Mouse (Mus musculus): ENCODE measurements around the gene Scfd2.

The Scfd2 gene

DNA sequence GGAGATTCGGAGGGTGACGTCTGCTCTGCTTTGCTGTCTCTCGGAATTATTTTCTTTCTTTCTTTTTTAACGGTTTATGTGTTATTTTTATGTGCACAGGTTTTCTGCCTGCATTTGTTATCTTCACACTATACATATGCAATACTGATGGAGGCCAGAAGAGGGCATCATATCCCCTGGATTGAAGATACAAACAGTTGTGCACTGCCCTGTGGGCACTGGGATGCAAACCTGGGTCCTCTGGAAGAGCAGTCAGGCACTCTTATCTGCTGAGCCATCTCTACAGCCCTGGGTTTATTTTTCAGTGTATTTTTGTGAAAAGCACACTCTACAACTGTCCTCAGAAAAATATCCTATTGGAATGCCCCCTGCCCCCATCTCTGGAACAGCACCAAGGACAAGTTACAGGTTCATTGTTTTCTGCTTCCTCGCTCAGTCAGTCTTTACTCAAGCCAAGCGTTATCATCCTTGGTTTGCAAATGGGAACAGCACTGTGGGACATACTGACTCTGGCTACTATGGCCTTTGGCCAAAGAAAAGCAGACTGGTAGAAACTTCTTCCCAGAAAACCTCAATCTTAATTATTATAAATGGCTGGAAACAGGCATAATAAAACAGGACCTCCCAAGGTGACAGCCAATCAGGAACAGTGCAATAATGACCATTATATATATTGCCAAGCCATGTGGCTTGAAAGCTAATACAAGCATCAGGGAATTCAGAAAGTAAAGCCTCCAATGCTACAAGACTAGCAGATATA is 75.9 kb downstream of the Scfd2 start:
- DNase-seq (ENCODE audit: low spot score in 2 of 2) = no peak

DNA sequence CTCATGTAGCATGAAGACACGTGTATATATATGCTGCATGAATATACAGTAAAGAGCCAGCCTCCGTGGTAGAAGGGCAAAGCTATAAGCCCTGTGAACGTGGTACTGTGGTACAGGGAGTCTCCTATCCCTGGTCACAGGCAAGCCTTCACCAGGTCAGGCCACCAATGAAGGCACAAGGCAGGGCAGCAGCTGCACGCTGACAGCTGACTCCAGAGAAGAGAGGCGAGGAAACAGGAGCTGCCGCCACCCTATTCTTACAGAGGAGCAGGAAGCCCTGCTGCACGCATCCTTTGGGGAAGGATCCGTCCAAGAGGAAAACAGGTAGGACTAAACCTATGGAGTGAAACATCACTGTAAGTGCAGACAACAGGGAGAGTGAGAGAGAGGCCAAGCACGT is 76.5 kb downstream of the Scfd2 start:
- no peak for DNase-seq (ENCODE audit: low spot score in 2 of 2)

DNA sequence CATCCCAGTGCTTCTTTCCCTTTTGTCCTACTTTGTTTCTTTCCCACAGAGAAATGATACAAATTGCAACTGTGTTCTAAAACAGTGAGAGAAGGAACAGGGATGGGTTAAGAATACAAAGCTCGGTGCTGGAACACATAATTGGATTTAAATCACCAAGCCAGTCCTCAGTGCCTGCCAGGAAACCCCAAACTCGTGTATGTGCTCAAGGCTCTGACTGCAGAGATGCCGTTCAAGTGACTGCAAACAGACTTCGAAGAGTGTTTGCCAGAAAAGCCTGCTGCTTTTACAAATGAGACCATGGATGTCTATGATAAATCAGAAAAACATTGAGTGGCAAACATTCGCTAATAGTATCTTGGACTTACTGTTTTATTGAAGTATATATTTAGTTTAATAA is 80.6 kb downstream of the Scfd2 start:
- no peak for DNase-seq (ENCODE audit: low spot score in 2 of 2)

DNA sequence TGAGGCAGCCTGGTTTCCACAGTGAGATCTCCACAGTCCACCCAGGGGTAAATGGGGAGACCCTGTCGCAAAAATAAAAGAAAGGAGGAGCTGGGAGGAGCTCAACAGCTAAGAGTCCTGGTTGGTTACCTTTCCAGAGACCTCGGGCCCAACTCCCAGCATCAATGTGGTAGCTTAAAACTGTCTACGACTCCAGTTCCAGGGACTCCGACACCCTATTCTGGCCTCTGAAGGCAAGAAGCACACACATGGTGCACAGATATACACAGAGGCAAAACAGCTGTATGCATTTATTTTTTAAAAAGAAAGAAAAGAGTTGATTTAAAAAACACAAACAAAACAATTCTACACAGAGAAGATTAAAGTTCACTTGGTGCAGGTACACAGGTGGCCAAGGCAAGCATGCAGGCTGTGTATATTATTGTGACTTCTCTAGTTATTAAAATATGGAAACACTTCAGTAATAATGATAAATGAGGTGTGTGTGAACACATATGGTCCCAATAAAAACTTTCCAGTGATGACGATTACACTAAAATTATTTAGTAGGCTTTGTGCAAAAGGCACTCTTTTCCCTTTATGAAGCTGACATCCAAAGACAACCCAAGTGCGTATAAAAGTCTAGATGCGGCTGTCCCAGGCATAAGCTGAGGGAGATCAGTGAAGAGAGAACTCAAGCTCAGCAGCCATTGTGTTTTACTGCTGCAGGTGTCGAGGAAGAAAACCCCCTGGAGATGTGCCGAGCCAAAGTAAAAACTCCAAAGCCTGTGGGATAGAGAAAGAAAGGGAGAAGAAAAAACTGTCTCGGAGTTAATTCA is 83.8 kb downstream of the Scfd2 start:
- DNase-seq (ENCODE audit: low spot score in 2 of 2) = no peak

DNA sequence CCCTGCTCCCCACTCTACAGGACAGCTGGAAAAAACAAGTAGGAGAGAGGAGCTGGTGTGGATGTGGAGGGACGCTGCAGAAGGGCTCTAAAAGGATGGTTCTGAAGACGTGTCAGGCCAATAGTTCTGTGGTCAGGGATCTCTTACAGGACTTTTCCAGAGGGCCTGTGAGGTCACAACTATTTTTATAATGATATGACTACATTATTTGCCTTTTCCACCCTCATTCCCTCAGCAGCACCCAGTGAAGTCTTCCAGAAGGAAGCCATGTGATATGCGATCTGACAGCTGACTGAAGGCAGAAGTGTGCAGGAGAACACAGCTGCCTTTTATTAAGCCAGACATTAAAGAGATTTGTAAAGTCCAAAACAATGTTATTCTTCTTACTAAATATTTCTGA is 85.7 kb downstream of the Scfd2 start:
- no peak for DNase-seq (ENCODE audit: low spot score in 2 of 2)

DNA sequence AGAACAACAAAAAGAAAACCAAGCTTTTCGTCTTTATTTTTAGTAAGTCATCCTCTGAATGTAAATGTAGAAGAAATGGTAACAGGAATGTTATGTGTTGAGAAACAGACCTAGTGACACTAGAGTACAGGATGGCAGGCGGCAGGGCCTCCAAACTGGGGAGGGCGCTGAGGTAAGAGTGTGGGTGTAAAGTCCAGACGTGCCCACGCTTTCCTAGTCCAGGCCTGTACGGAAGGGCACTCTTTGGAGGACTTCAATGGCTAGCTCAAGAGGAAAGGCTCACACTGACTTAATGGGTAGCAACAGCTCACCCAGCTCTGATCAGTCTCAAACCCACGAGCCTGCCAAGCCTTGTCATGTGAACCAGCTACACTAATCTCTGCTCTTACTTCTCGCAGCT is 93.2 kb downstream of the Scfd2 start:
- DNase-seq (ENCODE audit: low spot score in 2 of 2) = no peak

DNA sequence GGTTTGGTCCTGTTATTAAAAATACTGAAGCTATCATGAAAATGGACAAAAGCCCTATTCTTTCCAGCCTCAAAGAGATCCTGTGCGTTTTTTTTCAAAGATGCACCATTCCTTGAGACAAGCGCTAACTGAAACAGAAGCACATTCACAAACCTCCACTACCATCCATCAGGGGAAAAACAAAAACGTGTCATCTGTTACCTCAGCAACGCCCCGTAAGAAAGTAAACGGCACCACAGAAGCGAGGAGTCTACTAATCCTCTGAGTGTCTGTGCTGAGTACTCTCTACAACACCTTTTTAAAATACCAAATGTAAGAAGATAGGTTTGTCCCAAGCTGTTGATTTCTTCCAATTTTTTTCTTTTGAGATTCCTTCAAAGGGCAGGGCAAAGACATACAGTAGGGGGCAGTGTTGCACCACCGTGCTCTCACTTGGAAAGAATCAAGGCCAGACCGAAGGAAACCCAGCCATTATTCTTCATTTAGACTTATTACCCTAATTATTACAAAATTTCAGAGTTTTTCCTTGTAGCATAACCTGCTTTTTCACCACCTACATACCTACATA is 97.9 kb downstream of the Scfd2 start:
- peak; percentile 56 to 66 for DNase-seq (ENCODE audit: low spot score in 2 of 2)

DNA sequence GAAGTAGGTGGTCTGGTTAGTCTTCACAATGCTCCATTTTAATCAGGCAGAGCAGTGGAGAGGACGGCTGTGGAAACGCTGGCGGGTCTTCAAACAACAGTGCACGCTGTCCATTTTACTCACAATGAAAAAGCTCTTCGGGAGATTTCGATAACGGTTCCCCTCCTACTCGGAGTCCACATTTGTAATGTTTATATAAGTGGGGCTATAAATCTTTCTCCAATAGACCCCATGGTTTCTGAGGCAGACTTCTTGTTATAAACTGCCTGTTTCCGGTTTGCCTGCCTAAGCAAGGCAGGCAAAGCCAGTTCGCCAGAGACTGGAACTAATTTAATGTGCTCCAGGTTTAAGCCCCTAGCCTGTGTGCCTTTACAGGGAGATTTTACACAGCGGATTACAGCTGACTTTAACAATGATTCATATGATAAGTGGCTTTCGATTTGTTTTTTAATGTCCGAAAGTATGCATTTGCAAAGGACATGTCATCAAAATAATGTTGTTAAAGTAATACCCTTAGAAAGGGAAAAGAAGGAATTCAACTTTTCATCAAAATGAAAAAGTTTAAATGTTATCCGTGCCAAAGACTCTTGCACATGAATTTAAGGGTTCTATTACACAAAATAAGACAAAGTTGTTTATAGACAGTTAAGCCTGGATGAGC is 98.5 kb downstream of the Scfd2 start:
- no peak for DNase-seq (ENCODE audit: low spot score in 2 of 2)

DNA sequence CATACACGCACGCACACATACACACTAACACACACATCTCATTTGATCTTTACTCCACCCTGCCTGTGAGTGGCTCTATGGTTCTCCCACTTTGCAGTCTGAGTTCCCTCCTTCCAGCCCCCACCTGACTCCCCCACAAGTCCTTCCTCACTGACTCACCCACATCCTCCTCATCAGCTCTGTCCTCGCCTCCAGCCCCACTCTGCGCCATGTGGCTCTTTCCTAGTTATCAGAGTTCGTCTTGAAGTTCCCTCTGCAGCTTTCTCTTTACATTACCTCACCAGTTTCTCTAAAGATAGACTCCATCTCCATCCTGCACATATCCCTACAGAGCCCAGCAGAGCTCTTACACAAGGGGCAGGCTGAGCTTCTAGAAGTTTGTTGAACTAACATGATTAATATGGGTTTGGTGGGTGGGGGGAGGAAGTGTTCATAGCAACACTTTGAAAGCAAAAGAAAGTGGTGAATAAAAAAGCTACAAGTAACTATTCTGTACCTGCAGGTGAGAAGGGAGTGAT is 110.9 kb downstream of the Scfd2 start:
- DNase-seq (ENCODE audit: low spot score in 2 of 2) = no peak

DNA sequence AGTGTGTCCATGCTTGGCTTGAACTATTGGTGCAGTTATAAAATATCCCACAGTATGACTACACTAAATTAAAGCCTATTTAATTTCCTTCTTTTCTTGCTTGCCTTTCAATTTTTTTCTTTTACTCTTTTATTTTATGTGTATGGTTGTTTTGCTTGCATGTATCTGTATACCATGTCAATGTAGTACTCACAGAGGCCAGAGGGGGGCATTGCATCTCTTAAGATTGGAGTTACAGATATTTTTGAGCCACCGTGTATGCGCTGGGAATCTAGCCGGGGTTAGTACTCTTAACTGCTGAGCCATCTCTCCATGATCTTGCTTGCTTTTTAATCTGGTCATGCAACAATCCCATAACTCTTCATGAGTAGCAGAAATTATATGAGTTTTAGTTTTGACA is 119.0 kb downstream of the Scfd2 start:
- DNase-seq (ENCODE audit: low spot score in 2 of 2) = no peak

DNA sequence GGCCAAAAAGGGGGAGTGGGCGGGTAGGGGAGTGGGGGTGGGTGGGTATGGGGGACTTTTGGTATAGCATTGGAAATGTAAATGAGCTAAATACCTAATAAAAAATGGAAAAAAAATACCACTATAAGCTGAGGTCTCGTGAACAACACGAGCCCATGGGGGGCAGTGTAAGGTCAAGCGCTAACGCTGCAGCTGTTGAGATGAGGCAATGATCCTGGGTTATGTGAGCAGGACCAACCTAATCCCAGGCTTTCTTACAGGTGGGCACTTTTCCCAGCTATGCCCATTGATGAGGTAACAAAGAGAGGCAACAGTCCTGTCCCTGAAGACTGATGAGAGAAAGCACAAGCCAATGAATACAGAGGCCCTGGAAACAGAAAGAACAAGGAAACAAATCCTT is 126.7 kb downstream of the Scfd2 start:
- no peak for DNase-seq (ENCODE audit: low spot score in 2 of 2)

DNA sequence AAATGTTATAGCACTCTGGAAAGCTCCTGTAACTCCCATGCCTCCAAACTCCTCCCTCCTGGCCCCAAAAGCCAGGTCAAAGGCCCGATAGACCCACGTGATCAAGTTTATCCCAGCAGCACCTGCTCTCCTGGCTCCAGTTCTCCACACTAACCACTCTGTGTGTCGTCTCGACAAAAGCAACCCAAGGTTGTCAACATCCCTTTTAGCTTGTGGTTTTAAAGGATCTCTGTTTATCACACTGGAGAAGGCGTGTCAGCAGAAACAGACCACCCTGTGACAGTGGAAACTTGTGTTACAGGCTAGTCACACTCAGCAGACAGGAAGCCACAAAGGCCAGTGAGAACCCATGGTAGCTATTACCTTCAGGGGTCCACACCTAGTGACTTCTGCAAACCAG is 127.5 kb downstream of the Scfd2 start:
- no peak for DNase-seq (ENCODE audit: low spot score in 2 of 2)

DNA sequence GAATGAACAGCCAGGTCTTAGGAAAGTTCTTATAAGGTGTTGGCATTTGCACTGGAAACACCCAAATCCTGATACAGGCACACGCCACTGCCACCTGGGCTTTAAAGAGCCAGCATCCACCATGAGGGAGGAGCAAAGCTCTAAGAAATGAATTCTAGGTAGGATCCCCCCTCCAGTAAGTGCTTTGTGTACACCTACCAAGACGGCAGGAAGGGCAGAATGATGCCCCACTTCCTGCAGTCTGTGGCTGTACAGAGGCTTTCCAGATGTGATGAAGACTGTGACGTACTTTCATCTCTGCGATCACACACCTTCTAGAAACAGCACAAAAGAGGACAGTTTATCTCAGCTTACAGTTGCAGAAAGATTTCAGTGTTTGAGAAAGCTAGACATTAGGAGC is 128.9 kb downstream of the Scfd2 start:
- no peak for DNase-seq (ENCODE audit: low spot score in 2 of 2)

DNA sequence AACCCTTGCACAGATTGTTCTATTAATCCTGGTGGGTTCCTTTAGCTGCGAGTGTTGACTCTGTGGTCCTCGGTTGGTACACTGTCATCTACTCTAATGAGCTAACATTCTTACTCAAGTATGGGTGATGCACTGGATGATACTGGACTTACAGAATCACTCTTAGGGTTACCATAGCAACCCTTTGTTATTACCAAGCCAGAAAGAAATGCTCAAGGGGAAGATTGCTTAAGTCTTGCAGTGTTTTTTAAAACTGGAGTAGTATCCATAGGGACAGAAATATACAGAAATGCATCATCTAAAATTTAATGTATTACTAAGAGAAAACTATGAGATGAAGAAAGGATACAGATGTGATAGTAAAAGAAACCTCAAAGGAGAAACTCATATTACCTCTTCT is 139.8 kb downstream of the Scfd2 start:
- no peak for DNase-seq (ENCODE audit: low spot score in 2 of 2)

DNA sequence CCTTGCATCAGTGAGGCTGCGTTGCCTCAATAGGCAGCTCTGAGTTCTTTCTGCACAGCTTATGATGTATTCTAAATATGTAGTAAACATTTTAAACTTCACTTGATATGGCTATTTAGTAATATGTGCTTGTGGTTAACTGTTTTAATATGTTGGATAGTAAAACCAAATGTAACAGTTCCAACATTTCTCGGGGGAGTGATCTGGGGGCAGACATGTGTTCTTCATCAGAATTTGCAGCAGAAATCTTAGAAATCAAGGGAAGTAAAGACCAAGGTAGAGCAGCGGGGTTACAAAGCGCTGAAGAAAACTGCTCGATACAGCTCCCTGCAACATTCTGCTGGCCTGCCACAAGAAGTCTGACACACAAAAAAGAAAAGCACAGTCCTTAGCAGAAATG is 140.2 kb downstream of the Scfd2 start:
- no peak for DNase-seq (ENCODE audit: low spot score in 2 of 2)

DNA sequence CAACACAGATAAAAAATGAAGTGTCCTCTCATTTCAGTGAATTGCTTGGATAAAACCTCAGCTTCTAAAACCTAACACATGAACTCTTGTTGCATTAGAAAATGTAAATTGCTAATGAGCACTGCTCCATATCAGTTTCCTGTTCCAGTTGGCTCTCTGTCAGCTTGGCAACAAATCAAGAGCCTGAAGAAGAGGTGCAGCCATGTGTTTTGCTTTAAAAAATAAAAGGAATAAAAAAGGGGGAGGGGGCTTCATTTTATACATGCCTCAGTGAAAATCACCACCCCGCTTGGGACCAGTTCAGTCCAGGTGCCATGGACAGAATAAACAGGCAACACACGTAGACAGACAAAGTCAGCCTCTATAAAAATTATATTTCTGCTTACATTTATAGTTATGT is 142.7 kb downstream of the Scfd2 start:
- no peak for DNase-seq (ENCODE audit: low spot score in 2 of 2)

DNA sequence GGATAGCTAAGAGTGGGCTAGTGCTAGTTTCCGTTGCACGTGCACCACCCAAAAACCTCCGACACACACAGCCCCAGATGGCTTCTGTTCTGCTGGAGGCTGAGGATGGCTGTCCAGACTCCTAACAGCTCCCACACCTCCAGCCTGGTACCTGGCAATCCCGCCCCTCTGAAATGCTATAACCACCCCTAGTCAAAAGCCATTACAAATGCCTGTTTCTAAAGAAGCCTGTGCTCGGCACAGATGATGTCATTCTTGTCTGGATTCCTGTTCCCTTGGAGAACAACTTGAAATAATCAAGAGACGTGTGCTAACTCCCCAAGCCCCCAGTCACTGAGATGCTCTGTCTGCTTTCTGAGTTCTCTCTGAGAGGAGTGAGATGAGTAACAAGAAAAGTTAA is 143.5 kb downstream of the Scfd2 start:
- DNase-seq (ENCODE audit: low spot score in 2 of 2) = no peak

DNA sequence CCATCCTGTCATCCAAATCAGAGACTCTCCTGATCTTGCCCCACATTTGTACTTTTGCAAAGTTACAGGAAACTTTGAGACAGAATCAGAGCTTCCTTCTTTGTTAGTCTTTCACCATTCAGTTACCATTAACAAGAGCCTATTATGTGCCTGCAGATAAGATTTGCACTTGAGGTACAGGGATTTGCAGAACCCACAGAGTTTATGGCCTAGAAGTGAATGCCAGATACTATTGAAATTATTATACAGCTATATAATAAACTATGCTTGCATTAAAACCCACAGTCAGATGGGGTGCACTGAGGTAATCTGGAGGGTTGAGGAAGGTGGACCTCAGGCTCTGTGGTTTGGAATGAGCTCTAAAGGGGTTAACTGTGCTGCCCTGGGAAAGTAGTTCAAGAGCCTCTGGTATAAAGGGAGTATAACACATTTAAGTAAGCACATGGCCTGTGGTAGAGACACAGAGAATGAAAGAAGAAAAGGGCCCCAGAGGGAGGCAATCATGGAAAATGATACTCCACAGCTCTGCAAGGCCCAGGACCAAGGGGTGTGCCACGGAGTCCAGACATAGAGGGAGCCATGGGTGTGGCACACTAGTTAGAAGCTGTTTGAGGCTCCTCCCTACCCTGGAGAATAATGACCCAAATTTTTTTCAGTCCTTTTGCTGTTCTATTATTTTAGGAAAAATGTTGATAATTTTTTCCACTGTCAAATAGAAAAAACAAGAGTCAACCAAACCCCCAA is 144.2 kb downstream of the Scfd2 start:
- no peak for DNase-seq (ENCODE audit: low spot score in 2 of 2)

DNA sequence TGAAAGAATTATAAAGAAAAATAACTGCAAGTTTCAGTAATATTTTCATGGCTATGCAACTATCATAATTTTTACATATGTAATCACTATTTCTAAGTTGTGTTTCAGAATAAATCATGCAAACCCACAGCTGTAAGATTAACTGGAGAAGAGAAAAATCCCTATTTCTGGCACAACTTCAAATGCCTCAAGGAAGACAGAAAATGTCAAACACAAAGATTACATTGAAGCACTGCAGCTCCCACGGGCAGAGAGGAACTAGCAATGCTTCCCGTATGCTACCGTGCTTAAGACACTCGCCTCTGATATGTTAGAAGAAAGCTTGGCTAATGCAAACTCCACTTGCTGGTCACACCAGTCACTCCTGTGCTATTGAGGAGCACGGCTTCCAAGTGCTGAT is 151.5 kb downstream of the Scfd2 start:
- DNase-seq (ENCODE audit: low spot score in 2 of 2) = no peak

DNA sequence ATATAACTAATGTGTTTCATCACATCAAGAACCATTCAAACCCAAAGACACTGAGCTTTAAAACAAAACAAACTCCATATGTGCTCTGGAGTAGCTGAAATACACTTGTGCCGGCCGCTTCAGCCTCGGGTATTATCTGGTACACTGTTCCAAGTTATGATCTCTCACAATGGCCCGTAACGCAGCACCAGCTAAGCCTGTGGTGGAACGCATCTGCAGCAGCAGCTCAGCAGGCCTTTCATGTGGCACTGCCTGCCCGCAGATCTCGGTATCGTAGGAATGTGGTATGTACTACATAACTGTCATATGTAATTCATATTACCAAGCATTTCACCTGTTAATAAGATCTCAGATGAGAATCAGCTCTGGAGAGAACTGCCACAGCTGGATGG is 164.9 kb downstream of the Scfd2 start:
- DNase-seq (ENCODE audit: low spot score in 2 of 2) = no peak

DNA sequence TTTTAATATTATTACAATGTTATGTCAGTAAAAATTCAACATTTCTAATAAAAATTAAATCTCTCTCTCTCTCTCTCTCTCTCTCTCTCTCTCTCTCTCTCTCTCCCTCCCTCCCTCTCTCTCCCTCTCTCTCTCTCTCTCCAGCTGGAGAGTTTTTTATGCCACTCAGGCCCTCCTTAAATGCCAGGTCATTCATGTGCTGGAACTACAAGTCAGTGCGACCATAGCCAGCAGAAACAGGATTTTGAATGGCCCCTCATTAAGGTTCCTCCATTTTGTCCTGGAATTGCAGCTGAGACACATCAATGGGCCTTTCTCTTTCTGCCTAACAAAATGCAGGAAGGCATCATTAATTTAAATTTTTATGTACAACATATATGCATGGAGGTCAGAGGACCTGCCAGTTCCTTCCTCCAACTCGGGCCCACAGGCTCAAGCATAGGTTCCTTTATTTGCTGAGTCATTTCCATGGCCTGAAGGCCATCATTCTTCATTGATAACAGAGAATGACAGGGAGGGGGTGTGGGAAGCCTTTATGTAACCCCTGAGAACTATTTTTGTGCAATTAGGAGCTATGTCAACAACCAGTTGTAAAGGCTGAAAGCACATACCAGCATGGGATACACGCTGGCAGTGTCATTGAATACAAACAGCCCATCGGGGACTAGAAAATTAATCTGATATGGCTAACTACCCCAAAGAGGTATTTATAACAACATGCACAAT is 165.4 kb downstream of the Scfd2 start:
- no peak for DNase-seq (ENCODE audit: low spot score in 2 of 2)

Data from frontal cortex, postnatal 25 days (tissue).